Mouse (Mus musculus): ENCODE results near the gene Phf10.
"Not testable (repeated sequence)": the region's sequence is repeated elsewhere in the genome, so short reads cannot be mapped to it uniquely, and the experiment has no call there.

Phf10 gene

GRCm38 (mm10) chr17:14943009-14943728 is 17.9 kb downstream of the Phf10 start, which contains the start of the genes Wdr27 and 1600012H06Rik:
TSS of gene Wdr27 (minus strand) at chr17:14943158.
TSS of gene 1600012H06Rik (plus strand) at chr17:14943184.
- peak; percentile 96 for DNase-seq (ENCODE audit: low read depth, low spot score)

- DNase-seq (ENCODE audit: low read depth, low spot score), result not testable (repeated sequence)
These were observed 18.9 kb downstream of the Phf10 start for GRCm38 (mm10) chr17:14942181-14942580.

GRCm38 (mm10) chr17:14935841-14936605 is 25.1 kb downstream of the Phf10 start:
- DNase-seq (ENCODE audit: low read depth, low spot score), result no peak

- DNase-seq (ENCODE audit: low read depth, low spot score), result not testable (repeated sequence)
These were observed 25.8 kb downstream of the Phf10 start for GRCm38 (mm10) chr17:14935280-14935679.

- DNase-seq (ENCODE audit: low read depth, low spot score), result no peak
These were observed 29.6 kb downstream of the Phf10 start for GRCm38 (mm10) chr17:14931469-14931868.

- DNase-seq (ENCODE audit: low read depth, low spot score), result no peak
These were observed 30.4 kb downstream of the Phf10 start for GRCm38 (mm10) chr17:14930697-14931096.

- no peak for DNase-seq (ENCODE audit: low read depth, low spot score)
These were observed 32.4 kb downstream of the Phf10 start for GRCm38 (mm10) chr17:14928631-14929030.

- DNase-seq (ENCODE audit: low read depth, low spot score), result no peak
These were observed 33.3 kb downstream of the Phf10 start for GRCm38 (mm10) chr17:14927644-14928218.

- no peak for DNase-seq (ENCODE audit: low read depth, low spot score)
These were observed 39.5 kb downstream of the Phf10 start for GRCm38 (mm10) chr17:14921582-14921981.

GRCm38 (mm10) chr17:14917866-14918265 is 43.2 kb downstream of the Phf10 start:
- no peak for DNase-seq (ENCODE audit: low read depth, low spot score)

GRCm38 (mm10) chr17:14914401-14914800 is 46.7 kb downstream of the Phf10 start:
- DNase-seq (ENCODE audit: low read depth, low spot score), result no peak

- DNase-seq (ENCODE audit: low read depth, low spot score), result no peak
These were observed 48.1 kb downstream of the Phf10 start for GRCm38 (mm10) chr17:14912981-14913380.

- no peak for DNase-seq (ENCODE audit: low read depth, low spot score)
These were observed 48.7 kb downstream of the Phf10 start for GRCm38 (mm10) chr17:14912420-14912819.

GRCm38 (mm10) chr17:14910771-14911170 is 50.3 kb downstream of the Phf10 start:
- DNase-seq (ENCODE audit: low read depth, low spot score), result no peak

- no peak for DNase-seq (ENCODE audit: low read depth, low spot score)
These were observed 51.7 kb downstream of the Phf10 start for GRCm38 (mm10) chr17:14909331-14909730.

- DNase-seq (ENCODE audit: low read depth, low spot score), result peak; percentile 3
These were observed 53.9 kb downstream of the Phf10 start for GRCm38 (mm10) chr17:14907136-14907535.

GRCm38 (mm10) chr17:14906611-14907010 is 54.5 kb downstream of the Phf10 start:
- DNase-seq (ENCODE audit: low read depth, low spot score), result no peak

- peak; percentile 48 for DNase-seq (ENCODE audit: low read depth, low spot score)
These were observed 56.3 kb downstream of the Phf10 start for GRCm38 (mm10) chr17:14904637-14905265.

- no peak for DNase-seq (ENCODE audit: low read depth, low spot score)
These were observed 56.9 kb downstream of the Phf10 start for GRCm38 (mm10) chr17:14904206-14904605.

- DNase-seq (ENCODE audit: low read depth, low spot score), result no peak
These were observed 57.9 kb downstream of the Phf10 start for GRCm38 (mm10) chr17:14903212-14903611.

- no peak for DNase-seq (ENCODE audit: low read depth, low spot score)
These were observed 62.1 kb downstream of the Phf10 start for GRCm38 (mm10) chr17:14898972-14899371.

- DNase-seq (ENCODE audit: low read depth, low spot score), result not testable (repeated sequence)
These were observed 66.0 kb downstream of the Phf10 start for GRCm38 (mm10) chr17:14895058-14895457.

All from CD4-positive helper T cell, adult 2 months (primary cell).